Mouse (Mus musculus): ENCODE data around the gene Ubr4.
"Not testable (repeated sequence)": the region's sequence is repeated elsewhere in the genome, so short reads cannot be mapped to it uniquely, and the experiment has no call there.

The Ubr4 gene

GRCm38 (mm10) chr4:139357211-139357610 is 4.8 kb downstream of the Ubr4 start:
- DNase-seq (ENCODE audit: low read depth): no peak

- no peak for DNase-seq (ENCODE audit: low read depth)
These were observed 8.5 kb downstream of the Ubr4 start for GRCm38 (mm10) chr4:139360761-139361548.

GRCm38 (mm10) chr4:139367336-139367735 is 14.9 kb downstream of the Ubr4 start:
- DNase-seq (ENCODE audit: low read depth): no peak

GRCm38 (mm10) chr4:139368038-139368437 is 15.6 kb downstream of the Ubr4 start:
- no peak for DNase-seq (ENCODE audit: low read depth)

- no peak for DNase-seq (ENCODE audit: low read depth)
These were observed 20.7 kb downstream of the Ubr4 start for GRCm38 (mm10) chr4:139373130-139373529.

- DNase-seq (ENCODE audit: low read depth): no peak
These were observed 21.1 kb downstream of the Ubr4 start for GRCm38 (mm10) chr4:139373531-139373930.

- peak; percentile 20 for DNase-seq (ENCODE audit: low read depth)
These were observed 27.3 kb downstream of the Ubr4 start for GRCm38 (mm10) chr4:139379719-139380118.

- peak; percentile 99 for DNase-seq (ENCODE audit: low read depth)
These were observed 27.9 kb downstream of the Ubr4 start for GRCm38 (mm10) chr4:139380207-139380748.

- peak; percentile 55 for DNase-seq (ENCODE audit: low read depth)
These were observed 28.5 kb downstream of the Ubr4 start for GRCm38 (mm10) chr4:139380775-139381451.

- peak; percentile 24 for DNase-seq (ENCODE audit: low read depth)
These were observed 29.0 kb downstream of the Ubr4 start for GRCm38 (mm10) chr4:139381452-139381845.

GRCm38 (mm10) chr4:139382231-139382630 is 29.8 kb downstream of the Ubr4 start:
- DNase-seq (ENCODE audit: low read depth): peak; percentile 33

GRCm38 (mm10) chr4:139385841-139386240 is 33.4 kb downstream of the Ubr4 start:
- not testable (repeated sequence) for DNase-seq (ENCODE audit: low read depth)

- DNase-seq (ENCODE audit: low read depth): no peak
These were observed 34.5 kb downstream of the Ubr4 start for GRCm38 (mm10) chr4:139386869-139387319.

GRCm38 (mm10) chr4:139389557-139389956 is 37.1 kb downstream of the Ubr4 start:
- DNase-seq (ENCODE audit: low read depth): no peak

GRCm38 (mm10) chr4:139395431-139395830 is 43.0 kb downstream of the Ubr4 start:
- no peak for DNase-seq (ENCODE audit: low read depth)

GRCm38 (mm10) chr4:139400487-139400886 is 48.1 kb downstream of the Ubr4 start:
- no peak for DNase-seq (ENCODE audit: low read depth)

- no peak for DNase-seq (ENCODE audit: low read depth)
These were observed 50.8 kb downstream of the Ubr4 start for GRCm38 (mm10) chr4:139403214-139403613.

- DNase-seq (ENCODE audit: low read depth): no peak
These were observed 58.9 kb downstream of the Ubr4 start for GRCm38 (mm10) chr4:139411351-139411750.

GRCm38 (mm10) chr4:139417868-139418267 is 65.5 kb downstream of the Ubr4 start:
- DNase-seq (ENCODE audit: low read depth): no peak

GRCm38 (mm10) chr4:139421621-139422020 is 69.2 kb downstream of the Ubr4 start:
- no peak for DNase-seq (ENCODE audit: low read depth)

GRCm38 (mm10) chr4:139422409-139422808 is 70.0 kb downstream of the Ubr4 start:
- no peak for DNase-seq (ENCODE audit: low read depth)

- DNase-seq (ENCODE audit: low read depth): no peak
These were observed 70.9 kb downstream of the Ubr4 start for GRCm38 (mm10) chr4:139423270-139423669.

- DNase-seq (ENCODE audit: low read depth): peak; percentile 30
These were observed 77.8 kb downstream of the Ubr4 start for GRCm38 (mm10) chr4:139430176-139430575.

Measured in c-Kit-positive CD71-positive TER-119-negative erythroid progenitor cells, embryonic 14.5 days (primary cell).